Mouse (Mus musculus) left cerebral cortex, adult 8-10 months (tissue): Measurements from ENCODE around the gene Tet3. TPM values are rescaled to one million over a fixed set of nuclear protein-coding genes. Genes with fewer than 3 reads are reported as not detected.

Experiments
- DNase-seq, 2 experiments: peaks; one replicate each; pipeline ENCODE4 v3.0.0; 2022; ENCODE audit warnings: low spot score in 2 of 2
- total RNA-seq, 4 experiments: library from RNA; stranded (reverse); gene quantifications; 2 replicates each; pipeline ENCODE4 v1.2.4; 2022

Tet3 gene
- 10 to 100 TPM; 54.7 to 62.8 (median 59.4) TPM for total RNA-seq

GRCm38 (mm10) chr6:83459034-83459644 lies at the start of gene Tet3:
Gene Tet3 (minus strand): TSS chr6:83459084.
- DNase-seq: no peak

- no peak for DNase-seq
Observed at GRCm38 (mm10) chr6:83507168-83507546, 48.3 kb upstream of the Tet3 start.

- DNase-seq: peak; percentile 88 to 99
Observed at GRCm38 (mm10) chr6:83506258-83507167, 47.6 kb upstream of the Tet3 start, which contains the start of gene Dguok. Gene Dguok (minus strand): TSS chr6:83506969.

GRCm38 (mm10) chr6:83505554-83505953 lies 46.7 kb upstream of the Tet3 start:
- DNase-seq: no peak

- no peak for DNase-seq
Observed at GRCm38 (mm10) chr6:83503361-83503760, 44.5 kb upstream of the Tet3 start.

GRCm38 (mm10) chr6:83502656-83503055 lies 43.8 kb upstream of the Tet3 start:
- DNase-seq: peak in 1 of 2 experiments; percentile 75

- DNase-seq: no peak
Observed at GRCm38 (mm10) chr6:83501524-83502310, 42.8 kb upstream of the Tet3 start.

- no peak for DNase-seq
Observed at GRCm38 (mm10) chr6:83500462-83500861, 41.6 kb upstream of the Tet3 start.

- peak in 1 of 2 experiments; percentile 66 for DNase-seq
Observed at GRCm38 (mm10) chr6:83499078-83499477, 40.2 kb upstream of the Tet3 start.

- DNase-seq: no peak
Observed at GRCm38 (mm10) chr6:83496753-83497710, 38.1 kb upstream of the Tet3 start.

GRCm38 (mm10) chr6:83496009-83496752 lies 37.3 kb upstream of the Tet3 start:
- no peak for DNase-seq

GRCm38 (mm10) chr6:83490622-83491021 lies 31.7 kb upstream of the Tet3 start:
- no peak for DNase-seq

- DNase-seq: no peak
Observed at GRCm38 (mm10) chr6:83488200-83488599, 29.3 kb upstream of the Tet3 start.

GRCm38 (mm10) chr6:83487298-83487697 lies 28.4 kb upstream of the Tet3 start:
- DNase-seq: no peak

- no peak for DNase-seq
Observed at GRCm38 (mm10) chr6:83485854-83486253, 27.0 kb upstream of the Tet3 start.

- DNase-seq: no peak
Observed at GRCm38 (mm10) chr6:83483776-83484175, 24.9 kb upstream of the Tet3 start.

GRCm38 (mm10) chr6:83482418-83483085 lies 23.7 kb upstream of the Tet3 start:
- DNase-seq: no peak

- no peak for DNase-seq
Observed at GRCm38 (mm10) chr6:83480019-83480655, 21.3 kb upstream of the Tet3 start.

GRCm38 (mm10) chr6:83479193-83479592 lies 20.3 kb upstream of the Tet3 start:
- no peak for DNase-seq
